Mouse (Mus musculus) cerebellum, postnatal 4 days (tissue): ENCODE results near the gene Atg14.

Experiments used
- DNase-seq, 2 experiments: peaks; one replicate each; pipeline ENCODE4 v3.0.0; 2022; ENCODE audit warnings: low spot score in 2 of 2, mixed read lengths in 1 of 2

Gene Atg14

GRCm38 (mm10) chr14:47508035-47508434 is 62.4 kb downstream of the Atg14 start:
- no peak for DNase-seq

- DNase-seq, result no peak
These were observed 63.8 kb downstream of the Atg14 start for GRCm38 (mm10) chr14:47506676-47507075.

- DNase-seq, result no peak
These were observed 66.4 kb downstream of the Atg14 start for GRCm38 (mm10) chr14:47504036-47504435.

DNA sequence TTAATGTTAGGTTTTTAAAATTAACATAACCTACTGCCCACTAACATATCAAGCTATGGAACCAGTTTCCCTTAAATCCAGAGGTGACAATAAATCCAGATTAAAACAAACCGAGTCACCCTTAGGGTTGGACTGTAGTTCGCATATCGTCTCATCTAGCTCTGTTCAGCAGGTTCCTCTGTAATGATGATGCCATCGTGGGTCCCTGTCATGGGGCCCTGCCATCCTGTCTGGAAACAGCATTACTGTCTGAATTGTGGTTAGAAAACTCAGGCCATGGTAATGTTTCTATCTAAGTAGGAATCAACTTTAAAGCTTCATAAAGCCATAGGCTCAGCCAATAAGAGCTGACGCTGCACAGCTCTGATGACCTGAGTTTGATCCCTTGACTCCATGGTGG is 71.8 kb downstream of the Atg14 start:
- no peak for DNase-seq

DNA sequence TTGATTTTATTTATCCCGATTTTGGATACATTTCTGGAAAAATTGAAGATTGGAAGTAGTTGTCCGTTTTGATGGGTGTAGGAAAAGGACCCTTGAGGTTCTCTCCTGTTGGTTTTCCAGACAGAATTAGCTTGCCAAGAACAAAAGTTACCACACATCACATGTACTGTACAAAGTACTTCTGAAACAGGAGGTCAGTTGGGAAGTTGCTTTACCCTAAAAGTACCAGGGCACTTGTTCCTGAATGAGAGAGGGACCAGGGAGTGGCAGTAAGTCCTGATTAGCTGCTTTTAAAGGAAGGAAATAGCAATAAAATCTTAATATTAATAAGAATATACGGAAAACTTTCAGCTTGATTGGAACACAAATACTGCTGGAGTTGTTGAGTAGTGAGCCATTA is 73.3 kb downstream of the Atg14 start:
- DNase-seq, result no peak

GRCm38 (mm10) chr14:47495951-47496350 is 74.5 kb downstream of the Atg14 start:
- no peak for DNase-seq

DNA sequence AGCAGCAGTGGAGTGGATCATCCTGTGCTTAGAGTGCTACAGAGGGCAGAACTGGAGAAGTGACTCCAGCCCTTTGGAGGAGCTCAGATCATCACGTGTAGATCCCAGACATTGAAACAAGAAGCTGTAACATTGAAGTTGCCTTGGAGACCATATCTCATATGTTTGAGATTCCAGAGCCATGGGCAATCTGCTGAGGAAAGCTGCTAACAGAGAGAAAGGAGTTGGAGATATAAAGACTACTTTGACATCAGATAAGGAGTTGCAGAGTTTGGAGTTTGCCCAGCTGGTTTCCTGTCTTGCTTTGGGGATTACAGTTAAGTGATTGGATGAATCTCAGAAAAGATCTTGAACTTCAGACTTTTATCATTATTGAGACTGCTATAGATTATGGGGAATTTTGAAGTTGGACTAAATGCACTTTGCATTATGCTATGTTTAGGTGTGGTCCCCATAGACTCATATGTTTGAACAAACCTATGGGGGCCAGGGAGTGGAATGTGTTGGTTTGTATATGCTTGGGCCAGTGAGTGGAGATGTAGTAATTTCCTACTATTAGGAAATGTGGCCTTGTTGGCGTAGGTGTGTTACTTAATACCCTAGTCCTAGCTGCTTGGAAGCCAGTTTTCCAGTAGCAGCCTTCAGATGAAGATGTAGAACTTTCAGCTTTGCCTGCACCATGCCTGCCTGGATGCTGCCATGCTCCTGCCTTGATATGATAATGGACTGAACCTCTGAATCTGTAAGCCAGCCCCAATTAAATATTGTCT is 76.7 kb downstream of the Atg14 start:
- DNase-seq, result no peak
